Mouse (Mus musculus): Measurements from ENCODE around the gene Slc9a8.

Slc9a8 gene

GRCm38 (mm10) chr2:167417048-167417447 is 4.5 kb upstream of the Slc9a8 start:
- no peak for DNase-seq

GRCm38 (mm10) chr2:167417694-167418093 is 3.8 kb upstream of the Slc9a8 start:
- peak; percentile 81 for DNase-seq

- DNase-seq = peak; percentile 96
Measured at GRCm38 (mm10) chr2:167419204-167419603, 2.3 kb upstream of the Slc9a8 start.

GRCm38 (mm10) chr2:167420811-167421241 is 686 bp upstream of the Slc9a8 start:
- DNase-seq = no peak

- DNase-seq = no peak
Measured at GRCm38 (mm10) chr2:167422150-167422470, 598 bp downstream of the Slc9a8 start.

- DNase-seq = no peak
Measured at GRCm38 (mm10) chr2:167423031-167423611, 1.6 kb downstream of the Slc9a8 start.

- DNase-seq = peak; percentile 37
Measured at GRCm38 (mm10) chr2:167424040-167424439, 2.5 kb downstream of the Slc9a8 start.

- DNase-seq = no peak
Measured at GRCm38 (mm10) chr2:167424516-167424915, 3.0 kb downstream of the Slc9a8 start.

- DNase-seq = no peak
Measured at GRCm38 (mm10) chr2:167425407-167425806, 3.9 kb downstream of the Slc9a8 start.

- no peak for DNase-seq
Measured at GRCm38 (mm10) chr2:167429596-167429995, 8.1 kb downstream of the Slc9a8 start.

GRCm38 (mm10) chr2:167430737-167431417 is 9.4 kb downstream of the Slc9a8 start:
- no peak for DNase-seq

GRCm38 (mm10) chr2:167431418-167431776 is 9.9 kb downstream of the Slc9a8 start:
- DNase-seq = no peak

- DNase-seq = no peak
Measured at GRCm38 (mm10) chr2:167434570-167434969, 13.1 kb downstream of the Slc9a8 start.

GRCm38 (mm10) chr2:167435631-167436030 is 14.1 kb downstream of the Slc9a8 start:
- DNase-seq = no peak

- DNase-seq = no peak
Measured at GRCm38 (mm10) chr2:167436371-167436770, 14.9 kb downstream of the Slc9a8 start.

- no peak for DNase-seq
Measured at GRCm38 (mm10) chr2:167439422-167439821, 17.9 kb downstream of the Slc9a8 start.

- no peak for DNase-seq
Measured at GRCm38 (mm10) chr2:167443411-167444193, 22.1 kb downstream of the Slc9a8 start.

- no peak for DNase-seq
Measured at GRCm38 (mm10) chr2:167445911-167446780, 24.6 kb downstream of the Slc9a8 start.

- DNase-seq = no peak
Measured at GRCm38 (mm10) chr2:167447207-167447606, 25.7 kb downstream of the Slc9a8 start.

- DNase-seq = no peak
Measured at GRCm38 (mm10) chr2:167447629-167448028, 26.1 kb downstream of the Slc9a8 start.

- DNase-seq = no peak
Measured at GRCm38 (mm10) chr2:167449331-167450275, 28.1 kb downstream of the Slc9a8 start.

- DNase-seq = no peak
Measured at GRCm38 (mm10) chr2:167450647-167451046, 29.1 kb downstream of the Slc9a8 start.
